Mouse (Mus musculus): Measurements from ENCODE around the gene Aven.

DNA sequence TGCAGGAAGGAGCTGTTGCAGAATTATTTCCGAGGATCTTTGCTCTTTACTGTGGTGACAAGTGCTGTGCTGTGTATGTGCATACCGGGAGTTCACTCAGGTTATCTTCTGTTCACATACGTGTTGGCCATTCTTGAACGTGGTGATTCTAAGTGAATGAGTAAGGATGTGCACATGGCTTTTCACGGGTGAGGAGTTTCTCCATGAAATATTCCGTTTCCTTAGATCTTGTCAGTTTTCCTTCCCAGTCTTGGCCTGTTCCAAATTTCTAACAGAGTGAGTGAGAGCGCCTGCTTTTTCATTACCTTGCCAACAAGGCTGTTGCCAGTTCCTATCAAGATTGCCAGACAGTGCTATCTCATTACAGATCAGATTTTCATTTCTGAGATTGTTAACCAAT is 98.2 kb downstream of the Aven start:
- TF ChIP-seq CTCF (IDR thresholded peaks at IDR 0.05; ENCODE audit: low read depth), result no peak
- TF ChIP-seq EP300 (IDR thresholded peaks at IDR 0.05; ENCODE audit: low read depth), result no peak

All from heart, postnatal 0 days (tissue).